Mouse (Mus musculus): ENCODE measurements around the gene Rpl7l1. TPM values are rescaled to one million over a fixed set of nuclear protein-coding genes. Genes with fewer than 3 reads are reported as not detected.
"Not testable (repeated sequence)": the region's sequence is repeated elsewhere in the genome, so short reads cannot be mapped to it uniquely, and the experiment has no call there.

Rpl7l1 gene
- polyA plus RNA-seq, 1 experiment from 2014 or later, result 139 TPM

GRCm38 (mm10) chr17:46773278-46774130, 9.0 kb downstream of the Rpl7l1 start:
- no peaks in the 10 kb centered on the region for H3K9me3 ChIP-seq
- WGBS, result 7% methylated on average over 19 of the region's 20 CpGs
- H3K4me3 ChIP-seq, result peak overlapping the region; percentile 81
- H3K27ac ChIP-seq, result no peak overlapping the region
- ATAC-seq (ENCODE audit: low FRiP score, low read depth), result 0 out of 2 replicates have a peak, but pooled peaks have one; percentile 1
- H3K4me1 ChIP-seq, result peaks cover 19% of the 10 kb centered on the region
- H3K27me3 ChIP-seq (replicated peaks), result no peaks in the 10 kb centered on the region
- peak overlapping the region; percentile 86 for H3K4me2 ChIP-seq (replicated peaks)
- peak overlapping the region; percentile 83 for H3K9ac ChIP-seq
- H3K36me3 ChIP-seq, result peaks cover 40% of the 10 kb centered on the region

GRCm38 (mm10) chr17:46772404-46773277, 9.8 kb downstream of the Rpl7l1 start, which contains the start of gene 2310039H08Rik:
2310039H08Rik (plus strand) TSS chr17:46772635.
- H3K4me1 ChIP-seq, result peaks cover 19% of the 10 kb centered on the region
- WGBS, result under 1% methylated on average over 50 of the region's 50 CpGs
- ATAC-seq (ENCODE audit: low FRiP score, low read depth), result peak; percentile 89
- H3K4me2 ChIP-seq (replicated peaks), result peak within 1 kb of the TSS; percentile 86
- peak within 1 kb of the TSS; percentile 81 for H3K4me3 ChIP-seq
- peaks cover 31% of the 10 kb centered on the region for H3K36me3 ChIP-seq
- H3K9ac ChIP-seq, result peak within 1 kb of the TSS; percentile 83
- peak within 1 kb of the TSS; percentile 38; the same call in 1 of the 2 replicates for H3K27ac ChIP-seq
- H3K27me3 ChIP-seq (replicated peaks), result no peaks in the 10 kb centered on the region
- no peaks in the 10 kb centered on the region for H3K9me3 ChIP-seq

- peak; percentile 46; the same call in 1 of the 2 replicates for ATAC-seq (ENCODE audit: low FRiP score, low read depth)
- Histone ChIP-seq H3K27me3 (replicated peaks) (no peaks in the 10 kb centered on the region), H3K4me3 (peak overlapping the region; percentile 81), H3K27ac (no peak overlapping the region), H3K4me1 (peaks cover 19% of the 10 kb centered on the region), H3K9ac (peak overlapping the region; percentile 83), H3K9me3 (no peaks in the 10 kb centered on the region), H3K4me2 (replicated peaks) (peak overlapping the region; percentile 86), H3K36me3 (peaks cover 25% of the 10 kb centered on the region)
- WGBS, result 10% methylated on average over 5 of the region's 5 CpGs
Measured at GRCm38 (mm10) chr17:46772038-46772403, 10.5 kb downstream of the Rpl7l1 start.

GRCm38 (mm10) chr17:46771616-46772015, 10.9 kb downstream of the Rpl7l1 start:
- Histone ChIP-seq H3K4me3 (no peak overlapping the region), H3K27me3 (replicated peaks) (no peaks in the 10 kb centered on the region), H3K9me3 (no peaks in the 10 kb centered on the region), H3K4me1 (peaks cover 19% of the 10 kb centered on the region), H3K9ac (no peak overlapping the region), H3K4me2 (replicated peaks) (peak overlapping the region; percentile 86), H3K27ac (no peak overlapping the region), H3K36me3 (peaks cover 23% of the 10 kb centered on the region)
- no peak for ATAC-seq (ENCODE audit: low FRiP score, low read depth)
- 66% methylated on average over 17 of the region's 17 CpGs for WGBS

- Histone ChIP-seq H3K4me3 (no peak overlapping the region), H3K36me3 (peaks cover 17% of the 10 kb centered on the region), H3K27ac (no peak overlapping the region), H3K9ac (no peak overlapping the region), H3K4me1 (peaks cover 19% of the 10 kb centered on the region), H3K4me2 (replicated peaks) (no peak overlapping the region), H3K27me3 (replicated peaks) (no peaks in the 10 kb centered on the region), H3K9me3 (no peaks in the 10 kb centered on the region)
- no peak for ATAC-seq (ENCODE audit: low FRiP score, low read depth)
- WGBS, result 86% methylated on average over 4 of the region's 4 CpGs
Measured at GRCm38 (mm10) chr17:46771025-46771424, 11.4 kb downstream of the Rpl7l1 start.

- H3K36me3 ChIP-seq, result peaks cover 12% of the 10 kb centered on the region
- no peak overlapping the region for H3K4me2 ChIP-seq (replicated peaks)
- H3K27ac ChIP-seq, result no peak overlapping the region
- WGBS, result 90% methylated on average over 11 of the region's 11 CpGs
- ATAC-seq (ENCODE audit: low FRiP score, low read depth), result no peak
- peaks cover 19% of the 10 kb centered on the region for H3K4me1 ChIP-seq
- H3K9ac ChIP-seq, result no peak overlapping the region
- no peaks in the 10 kb centered on the region for H3K27me3 ChIP-seq (replicated peaks)
- no peak overlapping the region for H3K4me3 ChIP-seq
- H3K9me3 ChIP-seq, result no peaks in the 10 kb centered on the region
Measured at GRCm38 (mm10) chr17:46770546-46770945, 11.9 kb downstream of the Rpl7l1 start.

GRCm38 (mm10) chr17:46767868-46768267, 14.6 kb downstream of the Rpl7l1 start:
- H3K9ac ChIP-seq, result no peak overlapping the region
- H3K36me3 ChIP-seq, result no peaks in the 10 kb centered on the region
- no peak for ATAC-seq (ENCODE audit: low FRiP score, low read depth)
- H3K4me3 ChIP-seq, result no peak overlapping the region
- H3K4me1 ChIP-seq, result peaks cover 8% of the 10 kb centered on the region
- H3K27ac ChIP-seq, result no peak overlapping the region
- WGBS, result 47% methylated on average over 8 of the region's 8 CpGs
- no peak overlapping the region for H3K4me2 ChIP-seq (replicated peaks)
- H3K27me3 ChIP-seq (replicated peaks), result no peaks in the 10 kb centered on the region
- no peaks in the 10 kb centered on the region for H3K9me3 ChIP-seq

GRCm38 (mm10) chr17:46764916-46765315, 17.6 kb downstream of the Rpl7l1 start:
- H3K4me2 ChIP-seq (replicated peaks); H3K27ac ChIP-seq; H3K9me3 ChIP-seq; H3K27me3 ChIP-seq (replicated peaks); H3K4me1 ChIP-seq; H3K36me3 ChIP-seq; ATAC-seq (ENCODE audit: low FRiP score, low read depth); H3K9ac ChIP-seq; H3K4me3 ChIP-seq: not testable (repeated sequence)
- 76% methylated on average over 9 of the region's 9 CpGs for WGBS

GRCm38 (mm10) chr17:46763544-46763943, 18.9 kb downstream of the Rpl7l1 start, which contains the start of gene Ptcra:
Ptcra (minus strand) TSS chr17:46763712.
- H3K4me1 ChIP-seq, result no peaks in the 10 kb centered on the region
- no peaks in the 10 kb centered on the region for H3K27me3 ChIP-seq (replicated peaks)
- H3K4me2 ChIP-seq (replicated peaks), result no peak within 1 kb of the TSS
- 79% methylated on average over 2 of the region's 2 CpGs for WGBS
- H3K4me3 ChIP-seq, result no peak within 1 kb of the TSS
- no peak within 1 kb of the TSS for H3K27ac ChIP-seq
- no peak within 1 kb of the TSS for H3K9ac ChIP-seq
- no peaks in the 10 kb centered on the region for H3K36me3 ChIP-seq
- no peaks in the 10 kb centered on the region for H3K9me3 ChIP-seq
- ATAC-seq (ENCODE audit: low FRiP score, low read depth), result no peak

GRCm38 (mm10) chr17:46758753-46759152, 23.7 kb downstream of the Rpl7l1 start:
- Histone ChIP-seq H3K4me1 (no peaks in the 10 kb centered on the region), H3K4me2 (replicated peaks) (no peak overlapping the region), H3K9me3 (no peaks in the 10 kb centered on the region), H3K4me3 (no peak overlapping the region), H3K9ac (no peak overlapping the region), H3K27me3 (replicated peaks) (no peaks in the 10 kb centered on the region), H3K36me3 (no peaks in the 10 kb centered on the region), H3K27ac (no peak overlapping the region)
- 86% methylated on average over 12 of the region's 12 CpGs for WGBS
- ATAC-seq (ENCODE audit: low FRiP score, low read depth), result no peak

- Histone ChIP-seq H3K9me3 (no peaks in the 10 kb centered on the region), H3K4me3 (peak within 1 kb of the TSS; percentile 81), H3K36me3 (peaks cover 4% of the 10 kb centered on the region; the same call in 1 of the 2 replicates), H3K4me1 (peaks cover 16% of the 10 kb centered on the region), H3K9ac (peak within 1 kb of the TSS; percentile 73), H3K27ac (peak within 1 kb of the TSS; percentile 75), H3K27me3 (replicated peaks) (no peaks in the 10 kb centered on the region), H3K4me2 (replicated peaks) (peak within 1 kb of the TSS; percentile 79)
- WGBS, result under 1% methylated on average over 58 of the region's 58 CpGs
- ATAC-seq (ENCODE audit: low FRiP score, low read depth), result peak; percentile 98
Measured at GRCm38 (mm10) chr17:46751794-46752556, 30.5 kb downstream of the Rpl7l1 start, which contains the start of gene Cnpy3. Cnpy3 (minus strand) TSS chr17:46752214.
